Mouse (Mus musculus) kidney, postnatal 36 days (tissue): ENCODE measurements around the gene Gm10160.

ENCODE experiments used
- DNase-seq, 2 experiments: peaks; one replicate each; pipeline ENCODE4 v3.0.0; 2021 to 2022; ENCODE audit warnings: mixed read lengths in 2 of 2

The Gm10160 gene

GRCm38 (mm10) chr7:81855694-81856093 lies at the start of gene Gm10160:
Gene Gm10160 (minus strand): TSS chr7:81855794.
- DNase-seq: no peak

DNA sequence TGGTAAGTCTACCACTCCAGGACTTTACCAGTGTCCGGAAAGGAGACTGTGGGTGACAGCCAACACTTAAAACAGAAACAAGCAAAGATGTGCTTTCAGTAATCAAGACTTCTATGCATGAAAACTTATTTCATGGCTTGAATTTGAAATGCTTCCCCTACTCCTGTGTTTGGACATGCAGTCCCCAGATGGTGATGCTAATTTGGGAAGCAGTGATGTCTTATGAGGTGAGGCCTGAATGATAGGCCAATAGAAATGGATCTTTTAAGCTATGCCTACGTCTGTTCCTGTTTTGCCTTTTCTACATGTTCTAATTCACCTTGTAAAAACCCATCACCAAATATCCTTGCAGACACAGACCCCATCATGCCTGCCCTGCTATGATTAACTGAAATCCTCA lies 49.3 kb upstream of the Gm10160 start:
- DNase-seq: no peak

DNA sequence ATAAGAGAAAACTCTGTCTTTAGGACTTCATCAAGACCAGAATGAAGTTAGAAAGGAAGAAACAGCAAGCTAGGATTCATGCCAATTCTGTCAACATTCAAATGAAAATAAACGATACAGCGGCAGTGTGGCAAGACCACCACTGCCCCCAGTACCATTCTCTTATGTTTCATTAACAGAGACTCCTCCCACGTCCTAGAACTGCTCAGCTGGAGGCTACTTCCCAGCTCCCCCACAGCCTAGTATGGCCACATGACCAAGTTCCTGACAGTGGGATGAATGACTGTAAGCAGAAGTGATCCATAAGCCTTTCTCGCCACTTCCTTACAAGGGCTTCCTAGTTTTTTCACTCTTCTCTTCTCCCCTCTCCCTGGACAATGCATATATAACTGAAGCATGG lies 48.5 kb upstream of the Gm10160 start:
- no peak for DNase-seq

DNA sequence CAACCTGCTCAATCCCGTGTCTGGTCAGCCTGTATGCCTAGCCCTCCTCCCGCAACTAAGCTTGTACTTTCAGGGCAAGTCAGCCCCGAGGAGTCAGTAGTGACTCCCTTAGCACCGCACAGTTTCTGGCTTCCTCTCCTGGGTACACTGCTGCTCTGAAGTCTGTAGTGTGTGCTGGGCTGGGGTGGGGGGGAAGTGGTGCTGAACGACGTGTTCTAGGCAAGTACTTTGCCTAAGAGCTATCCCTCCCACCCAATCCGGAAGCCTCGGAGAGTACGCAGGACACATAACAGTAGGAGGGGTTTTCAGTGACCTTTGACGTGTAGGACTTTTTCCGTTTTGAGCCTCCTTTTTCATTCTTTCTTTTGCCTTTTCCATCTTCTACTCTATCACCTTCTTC lies 43.8 kb upstream of the Gm10160 start:
- DNase-seq: no peak

DNA sequence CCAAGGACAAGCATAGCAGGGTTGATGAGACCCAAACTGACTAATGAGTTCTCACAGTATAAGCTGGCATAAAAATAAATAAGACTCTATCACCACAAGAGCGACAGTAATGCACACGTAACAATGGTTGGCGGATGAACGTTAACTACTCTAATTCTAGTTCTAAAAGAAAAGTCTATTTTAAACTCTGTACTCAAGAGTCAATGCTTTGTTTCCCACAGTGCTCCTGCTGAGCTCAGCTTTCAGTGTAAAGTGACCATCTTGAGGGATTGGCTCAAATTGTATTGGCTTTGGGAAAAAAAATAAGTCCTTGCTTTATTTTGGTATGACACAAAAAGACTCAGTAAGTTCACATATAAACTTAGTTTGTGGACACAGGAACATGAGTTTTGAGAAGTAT lies 29.5 kb upstream of the Gm10160 start:
- no peak for DNase-seq

GRCm38 (mm10) chr7:81881600-81881999 lies 26.0 kb upstream of the Gm10160 start:
- DNase-seq: no peak

- DNase-seq: no peak
Observed at GRCm38 (mm10) chr7:81880797-81881196, 25.2 kb upstream of the Gm10160 start.

- no peak for DNase-seq
Observed at GRCm38 (mm10) chr7:81880286-81880685, 24.7 kb upstream of the Gm10160 start.

GRCm38 (mm10) chr7:81875372-81875771 lies 19.8 kb upstream of the Gm10160 start:
- DNase-seq: no peak

DNA sequence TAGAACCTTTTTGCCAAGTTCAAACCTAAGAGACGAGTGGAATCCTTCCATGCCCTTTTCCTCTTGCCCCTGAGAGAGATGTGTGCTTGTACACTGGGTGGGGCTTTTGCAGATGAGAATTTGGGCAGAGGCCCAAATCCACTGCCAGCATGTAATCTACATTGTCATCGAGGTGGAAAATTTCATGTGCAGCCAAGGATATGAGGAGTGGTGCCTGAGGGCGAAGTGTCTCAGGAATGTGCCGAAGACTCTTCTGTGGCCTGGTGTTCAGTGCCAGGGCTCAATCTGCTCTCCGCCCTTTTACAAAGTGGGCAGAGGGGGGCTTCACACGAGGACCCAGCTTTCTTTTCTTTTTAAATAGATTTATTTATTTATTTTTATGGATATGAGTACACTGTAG lies 19.0 kb upstream of the Gm10160 start:
- DNase-seq: peak; percentile 43 to 51

DNA sequence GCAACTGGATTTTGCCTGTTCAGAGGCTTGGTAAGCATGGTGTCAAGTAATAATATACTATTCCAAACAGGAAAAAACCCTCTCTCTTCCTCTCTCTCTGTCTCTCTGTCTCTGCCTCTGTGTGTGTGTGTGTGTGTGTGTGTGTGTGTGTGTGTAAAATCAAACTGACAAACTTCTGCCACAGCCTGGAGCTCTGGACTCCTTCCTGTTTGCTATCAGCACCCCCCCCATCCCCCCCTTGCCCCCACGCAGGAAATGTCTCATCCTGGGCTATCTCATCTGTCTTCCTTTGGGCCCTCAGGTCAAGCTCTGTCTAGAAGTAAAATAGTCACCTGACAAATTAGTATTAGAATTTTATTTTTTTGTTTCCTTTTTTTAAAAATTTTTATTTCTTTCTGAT lies 18.2 kb upstream of the Gm10160 start:
- no peak for DNase-seq

- no peak for DNase-seq
Observed at GRCm38 (mm10) chr7:81872493-81873013, 17.0 kb upstream of the Gm10160 start.

DNA sequence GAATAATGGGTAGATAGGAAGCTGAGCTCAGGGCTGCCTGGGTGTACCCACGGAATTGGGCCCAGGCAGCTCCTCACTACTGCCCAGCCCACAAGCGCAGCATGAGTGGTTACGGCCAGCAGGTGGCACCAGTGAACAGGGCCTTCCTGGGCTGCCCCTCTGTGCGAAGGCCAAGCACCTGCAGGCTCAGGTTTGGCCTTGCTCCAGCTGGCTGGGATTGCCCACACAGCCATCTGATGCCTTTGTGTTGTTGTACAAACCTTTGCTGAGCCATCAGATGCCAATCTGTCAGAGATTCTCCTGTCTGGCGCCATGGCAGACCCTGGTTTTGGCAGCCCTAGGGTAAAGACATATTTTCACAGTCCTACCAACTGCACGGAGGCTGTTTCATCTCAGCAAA lies 12.6 kb upstream of the Gm10160 start:
- DNase-seq: peak; percentile 85 to 94

GRCm38 (mm10) chr7:81867231-81867930 lies 11.8 kb upstream of the Gm10160 start:
- no peak for DNase-seq

DNA sequence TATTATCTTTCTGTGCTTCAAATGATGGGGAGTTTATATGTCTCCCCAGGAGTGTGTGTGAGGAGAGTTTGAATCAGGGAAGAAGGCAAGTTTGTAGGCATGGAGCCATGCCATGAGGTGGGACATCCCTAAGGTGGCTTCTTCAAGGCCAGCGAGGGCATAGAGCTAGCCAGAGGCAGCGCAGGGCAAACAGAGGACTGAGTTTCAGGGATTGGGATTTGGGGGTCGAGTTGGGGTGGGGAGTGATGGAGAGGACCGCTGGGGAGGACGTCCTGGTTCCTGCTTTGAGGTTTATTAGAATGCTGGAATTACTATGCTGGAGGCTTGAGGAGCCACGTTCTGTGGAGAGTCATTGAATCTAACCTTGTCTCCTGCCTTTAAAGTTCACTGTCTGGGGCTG lies 10.3 kb upstream of the Gm10160 start:
- no peak for DNase-seq

DNA sequence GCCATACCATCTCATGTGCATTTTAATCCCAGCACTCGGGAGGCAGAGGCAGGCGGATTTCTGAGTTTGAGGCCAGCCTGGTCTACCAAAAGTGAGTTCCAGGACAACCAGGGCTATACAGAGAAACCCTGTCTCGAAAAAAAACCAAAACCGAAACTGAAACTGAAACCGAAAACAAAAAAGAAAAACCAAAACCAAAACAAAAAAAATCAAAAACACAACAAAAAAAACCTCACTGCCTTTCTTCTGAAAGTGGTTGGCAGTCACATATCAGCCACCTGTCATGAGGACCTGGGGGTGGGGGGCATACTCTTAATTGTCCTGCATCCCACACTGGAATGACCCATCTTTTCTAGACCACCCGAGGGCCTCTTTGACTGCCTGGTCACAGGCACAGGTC lies 9.0 kb upstream of the Gm10160 start:
- DNase-seq: no peak

GRCm38 (mm10) chr7:81862587-81863583 lies 7.3 kb upstream of the Gm10160 start:
- peak; percentile 32 to 51 for DNase-seq

GRCm38 (mm10) chr7:81861921-81862320 lies 6.3 kb upstream of the Gm10160 start:
- DNase-seq: no peak

DNA sequence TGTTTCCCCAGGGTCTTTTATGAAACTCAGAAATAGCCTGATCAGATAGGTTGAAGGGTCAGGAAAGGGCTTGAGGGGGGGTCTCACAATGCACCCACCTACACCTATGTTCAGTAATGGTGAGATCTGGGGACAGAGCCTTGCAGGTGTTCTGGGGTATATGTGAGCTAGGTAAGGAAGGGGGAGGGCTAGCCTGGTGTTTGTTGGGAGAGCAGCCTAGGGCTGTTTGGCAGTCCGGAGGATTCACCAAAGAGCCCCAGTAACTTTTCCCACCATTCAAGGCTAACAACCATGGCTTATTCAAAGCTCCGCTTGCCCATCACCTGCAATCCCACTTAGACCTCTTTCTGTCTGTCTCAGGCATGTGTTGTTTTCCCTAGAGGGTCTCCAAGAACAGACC lies 5.9 kb upstream of the Gm10160 start:
- no peak for DNase-seq

DNA sequence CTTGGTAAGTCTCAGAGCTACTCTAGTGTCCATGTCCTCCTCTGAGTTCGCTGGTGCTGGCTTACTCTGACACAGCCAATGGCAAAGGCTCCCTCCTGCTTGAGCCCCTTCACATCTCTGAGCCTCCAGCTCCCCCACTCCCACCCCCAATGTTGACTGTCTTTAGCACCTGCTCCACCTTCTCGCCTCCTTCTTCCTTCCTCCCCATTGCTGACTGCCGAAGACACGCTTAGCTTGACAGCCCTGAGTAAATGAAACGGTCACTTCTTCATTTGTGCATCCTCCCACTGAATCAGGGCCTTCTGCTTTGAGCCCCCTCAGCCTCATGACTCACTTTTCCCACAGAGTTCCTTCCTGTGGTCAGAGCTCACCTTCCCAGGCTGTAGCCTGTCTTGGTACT lies 5.4 kb upstream of the Gm10160 start:
- no peak for DNase-seq

GRCm38 (mm10) chr7:81860071-81860470 lies 4.5 kb upstream of the Gm10160 start:
- DNase-seq: peak in 1 of 2 experiments; percentile 37

GRCm38 (mm10) chr7:81858968-81859721 lies 3.6 kb upstream of the Gm10160 start, which contains the start of gene Tm6sf1:
Gene Tm6sf1 (plus strand): TSS chr7:81859001.
- peak; percentile 43 to 57 for DNase-seq

DNA sequence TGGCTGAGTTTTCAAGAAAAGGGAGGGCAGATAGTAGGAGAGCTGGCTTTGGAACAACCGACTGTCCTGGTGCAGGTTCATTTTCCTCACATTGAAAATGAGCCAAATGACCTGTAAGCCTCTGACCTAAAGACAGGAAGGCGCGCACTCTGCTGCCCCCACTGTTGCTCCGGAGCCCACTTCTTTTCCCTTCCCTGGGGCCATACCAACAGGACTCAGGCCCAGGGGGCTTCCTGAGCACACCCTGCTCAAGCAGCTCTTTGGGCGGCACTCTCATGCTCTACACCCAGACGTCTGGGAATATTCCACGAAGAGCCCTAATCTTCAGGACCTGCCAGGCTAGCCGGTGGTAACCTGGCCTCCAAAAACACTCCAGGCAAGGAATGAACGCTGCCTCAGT lies 2.6 kb upstream of the Gm10160 start:
- DNase-seq: no peak
